Mouse (Mus musculus) liver, adult 2 months (tissue): ENCODE results near the gene Selenos. TPM values are rescaled to one million over a fixed set of nuclear protein-coding genes. Genes with fewer than 3 reads are reported as not detected.

ENCODE experiments used
- DNase-seq: peaks from one replicate; pipeline ENCODE4 v3.0.0-alpha.2; 2011; ENCODE audit warnings: low read depth, low spot score; ENCODE audit errors: extremely low read depth
- H3K27ac ChIP-seq: fragments of 200-500 bp; replicated peaks from 2 replicates; pipeline ENCODE4 v1.5.1; 2012; ENCODE audit warnings: low read depth, mild to moderate bottlenecking, control low read depth, inconsistent platforms, low read length; ENCODE audit not compliant: insufficient read depth
- H3K27me3 ChIP-seq: fragments of 200-500 bp; 2 replicates; pipeline ENCODE4 v1.6.1; 2012; ENCODE audit warnings: mild to moderate bottlenecking, moderate library complexity, low read length, inconsistent platforms; ENCODE audit not compliant: control insufficient read depth, insufficient read depth
- H3K36me3 ChIP-seq: fragments of 200-500 bp; 2 replicates; pipeline ENCODE4 v1.6.1; 2012; ENCODE audit warnings: low read length, inconsistent platforms; ENCODE audit not compliant: control insufficient read depth, insufficient read depth
- H3K4me1 ChIP-seq: fragments of 200-500 bp; 2 replicates; pipeline ENCODE4 v1.6.1; 2011; ENCODE audit warnings: low read length; ENCODE audit not compliant: control insufficient read depth, insufficient read depth
- H3K4me3 ChIP-seq: fragments of 200-500 bp; 2 replicates; pipeline ENCODE4 v1.5.1; 2011; ENCODE audit warnings: low read depth, mild to moderate bottlenecking, control low read depth, low read length, moderate library complexity; ENCODE audit not compliant: insufficient read depth
- H3K79me2 ChIP-seq: fragments of 200-500 bp; 2 replicates; pipeline ENCODE4 v1.6.1; 2012; ENCODE audit warnings: inconsistent platforms, mild to moderate bottlenecking, low read length, moderate library complexity; ENCODE audit not compliant: control insufficient read depth, insufficient read depth
- H3K9ac ChIP-seq: fragments of 200-500 bp; 2 replicates; pipeline ENCODE4 v1.6.1; 2012; ENCODE audit warnings: low read depth, mild to moderate bottlenecking, control low read depth, inconsistent platforms, low read length
- CTCF ChIP-seq: fragments of 200-500 bp; IDR thresholded peaks from 2 replicates; pipeline ENCODE4 v1.5.1; 2011; ENCODE audit warnings: low read depth, low read length, control low read depth
- POLR2A ChIP-seq: fragments of 200-500 bp; IDR thresholded peaks from 2 replicates; pipeline ENCODE4 v1.6.1; 2011; ENCODE audit warnings: low read length, control low read depth; ENCODE audit not compliant: insufficient read depth; ENCODE audit errors: extremely low read depth
- WGBS: fragments of 180-500 bp; shearing (Covaris S2); methylation state at CpG from one replicate; pipeline ENCODE4 v1.1.7; 2018; 5-methylcytosine and 5-hydroxymethylcytosine counted together
- polyA plus RNA-seq: library from polyadenylated mRNA; depleted of rRNA; stranded (reverse); fragments of >200 nt; gene quantifications from 2 replicates; pipeline ENCODE4 v1.2.3, GENCODE M21; 2012; rRNA removed
- total RNA-seq: library from RNA; depleted of rRNA; stranded (reverse); fragments of >200 nt; gene quantifications from 2 replicates; pipeline ENCODE4 v1.2.3, GENCODE M21; 2014; rRNA removed

Selenos gene
- total and polyA plus RNA-seq, 2 experiments, result 68.9 to 164 TPM

DNA sequence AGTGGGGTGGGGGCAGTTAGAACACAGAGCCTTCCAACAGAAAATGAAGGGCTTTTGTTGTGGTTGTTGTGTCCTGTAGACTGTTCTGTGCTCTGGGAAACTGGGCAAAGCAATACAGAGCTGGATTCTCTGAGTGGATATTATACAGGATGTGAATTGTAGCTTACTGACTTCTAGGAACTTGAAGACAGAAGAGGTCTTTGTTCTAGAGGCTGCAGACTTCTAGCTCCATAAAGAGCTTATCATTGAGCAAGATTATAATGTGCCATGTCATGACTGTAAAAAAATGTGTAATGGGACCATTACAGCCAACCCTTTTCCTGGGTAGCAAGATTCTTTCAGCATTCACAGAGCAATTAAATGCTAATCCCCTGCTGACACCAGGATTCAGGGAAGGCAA lies 56.7 kb downstream of the Selenos start:
- H3K4me1 ChIP-seq, result peaks cover 6% of the 10 kb centered on the region
- H3K4me3 ChIP-seq, result no peak overlapping the region
- H3K79me2 ChIP-seq, result no peaks in the 10 kb centered on the region
- 0 out of 2 replicates have a peak overlapping the region, but pooled peaks have one; percentile 20 for H3K27ac ChIP-seq
- no peaks in the 10 kb centered on the region for H3K27me3 ChIP-seq
- H3K36me3 ChIP-seq, result no peaks in the 10 kb centered on the region
- no peak overlapping the region for H3K9ac ChIP-seq
- no peak for TF ChIP-seq POLR2A
- no peak for DNase-seq

DNA sequence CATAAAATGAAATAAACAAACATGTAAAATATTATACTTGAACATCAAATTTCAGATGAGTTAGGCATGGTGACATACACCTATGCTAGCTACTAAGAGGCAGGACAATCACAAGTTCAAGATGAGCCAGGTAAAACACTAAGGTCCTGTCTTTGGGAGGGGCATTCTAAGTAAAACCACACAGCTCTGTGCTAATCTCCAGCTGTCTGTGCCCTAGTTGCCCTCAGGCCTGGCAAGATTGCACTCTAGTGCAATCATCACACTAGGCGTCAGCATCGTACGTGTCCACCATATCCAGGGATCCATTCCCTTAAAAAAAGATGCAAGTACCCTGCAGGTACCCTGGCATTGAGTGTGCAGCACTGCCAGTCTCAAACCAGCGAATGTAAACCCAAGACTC lies 57.9 kb downstream of the Selenos start:
- 93% methylated on average over 4 of the region's 4 CpGs for WGBS
- peaks cover 5% of the 10 kb centered on the region for H3K4me1 ChIP-seq
- no peak for DNase-seq
- H3K36me3 ChIP-seq, result no peaks in the 10 kb centered on the region
- no peak overlapping the region for H3K4me3 ChIP-seq
- H3K27me3 ChIP-seq, result no peaks in the 10 kb centered on the region
- H3K27ac ChIP-seq, result no peak overlapping the region
- no peaks in the 10 kb centered on the region for H3K79me2 ChIP-seq
- TF ChIP-seq CTCF, result no peak
- TF ChIP-seq POLR2A, result no peak
- H3K9ac ChIP-seq, result no peak overlapping the region

DNA sequence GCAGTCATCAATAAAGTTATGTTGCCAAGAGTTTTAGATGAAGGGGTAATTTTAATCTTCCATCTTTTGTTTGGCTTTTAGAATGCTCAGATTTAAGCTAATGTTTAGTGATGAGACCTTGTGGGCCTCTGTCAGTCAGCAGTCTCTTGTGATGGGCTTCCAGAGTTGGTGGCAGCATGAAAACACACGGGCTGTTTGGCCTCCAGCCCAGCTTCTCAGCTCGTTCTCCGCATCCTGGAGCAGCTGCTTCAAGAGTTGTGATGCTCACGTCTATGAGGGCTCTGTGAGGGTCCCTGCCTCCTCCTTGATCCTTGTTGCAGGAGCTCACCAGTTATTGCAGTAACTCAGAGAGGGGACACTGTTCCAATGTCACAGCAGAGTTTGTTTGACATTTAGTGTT lies 58.9 kb downstream of the Selenos start:
- H3K79me2 ChIP-seq, result peaks cover 3% of the 10 kb centered on the region; the same call in 1 of the 2 replicates
- TF ChIP-seq CTCF, result no peak
- TF ChIP-seq POLR2A, result no peak
- no peak overlapping the region for H3K9ac ChIP-seq
- H3K4me3 ChIP-seq, result no peak overlapping the region
- WGBS, result 74% methylated on average over 4 of the region's 4 CpGs
- H3K36me3 ChIP-seq, result no peaks in the 10 kb centered on the region
- H3K27ac ChIP-seq, result no peak overlapping the region
- peaks cover 5% of the 10 kb centered on the region for H3K4me1 ChIP-seq
- DNase-seq, result no peak
- H3K27me3 ChIP-seq, result no peaks in the 10 kb centered on the region

DNA sequence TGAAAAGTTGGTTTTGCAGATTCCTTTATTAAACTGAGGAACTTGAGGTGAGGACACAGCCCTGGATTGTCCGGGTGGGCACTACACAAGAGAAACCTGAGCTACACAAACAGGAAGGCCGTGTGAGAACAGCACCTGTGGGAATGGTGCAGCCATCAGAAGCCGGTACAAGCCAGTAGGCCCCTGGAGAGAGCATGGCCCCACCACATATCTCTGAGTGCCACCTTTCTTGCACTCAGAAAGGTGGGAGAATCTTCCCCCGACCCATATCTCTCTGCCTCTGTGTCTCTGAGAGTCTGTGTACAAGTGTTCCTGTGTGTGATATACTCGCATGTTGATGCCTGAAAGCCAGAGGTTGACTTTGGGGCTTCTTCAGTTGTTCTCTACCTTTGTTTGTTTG lies 59.4 kb downstream of the Selenos start:
- WGBS, result 93% methylated on average over 5 of the region's 5 CpGs
- H3K27ac ChIP-seq, result no peak overlapping the region

More for the DNA sequence above, 59.4 kb downstream of the Selenos start:
- H3K4me1 ChIP-seq, result peaks cover 5% of the 10 kb centered on the region
- no peak for DNase-seq
- no peak overlapping the region for H3K9ac ChIP-seq
- no peak for TF ChIP-seq POLR2A
- no peak for TF ChIP-seq CTCF
- no peak overlapping the region for H3K4me3 ChIP-seq
- no peaks in the 10 kb centered on the region for H3K36me3 ChIP-seq
- peaks cover 3% of the 10 kb centered on the region; the same call in 1 of the 2 replicates for H3K79me2 ChIP-seq
- no peaks in the 10 kb centered on the region for H3K27me3 ChIP-seq

Other genes starting within 250 kb of the Selenos start
- gene Pcsk6, start 217.9 kb upstream of the Selenos start, total RNA-seq, result 46.2 and 50.2 TPM in 2 replicates
- 43.2 and 45.8 TPM in 2 replicates for gene Pcsk6, start 217.9 kb upstream of the Selenos start, polyA plus RNA-seq
- gene Gm45213, start 36.0 kb upstream of the Selenos start, total RNA-seq, result not detected in 2 replicates
- gene Gm45213, start 36.0 kb upstream of the Selenos start, polyA plus RNA-seq, result not detected in 2 replicates
- gene Snrpa1, start 20.6 kb upstream of the Selenos start, total RNA-seq, result 15.4 and 18.9 TPM in 2 replicates
- 9.1 and 9.8 TPM in 2 replicates for gene Snrpa1, start 20.6 kb upstream of the Selenos start, polyA plus RNA-seq
- gene Chsy1, start 29.9 kb downstream of the Selenos start, total RNA-seq, result 3.4 and 3.9 TPM in 2 replicates
- 1.3 TPM in 2 replicates for gene Chsy1, start 29.9 kb downstream of the Selenos start, polyA plus RNA-seq